Mouse (Mus musculus): ENCODE results near the gene Slc10a2. TPM values are rescaled to one million over a fixed set of nuclear protein-coding genes. Genes with fewer than 3 reads are reported as not detected.
"Not testable (repeated sequence)": the region's sequence is repeated elsewhere in the genome, so short reads cannot be mapped to it uniquely, and the experiment has no call there.

Gene Slc10a2
- not detected in 2 replicates for polyA plus RNA-seq (2014; fragmentation: Nextera tagmentation; extraction: Ambion mirVana)

GRCm38 (mm10) chr8:5105186-5105585 lies at the start of gene Slc10a2:
Gene Slc10a2, minus strand, starts transcription at chr8:5105351.
- WGBS, result 77% methylated on average over 5 of the region's 5 CpGs
- Histone ChIP-seq H3K4me2 (ENCODE audit: low read depth, low read length) (no peak within 1 kb of the TSS), H3K27ac (replicated peaks; ENCODE audit: low read depth, low read length) (no peak within 1 kb of the TSS), H3K4me3 (ENCODE audit: low read depth, low read length) (no peak within 1 kb of the TSS), H3K9ac (replicated peaks; ENCODE audit: low read length) (no peak within 1 kb of the TSS), H3K4me1 (ENCODE audit: control insufficient read depth, insufficient read depth, low read length) (no peaks in the 10 kb centered on the region), H3K9me3 (replicated peaks; ENCODE audit: control insufficient read depth, low read length) (no peaks in the 10 kb centered on the region), H3K27me3 (ENCODE audit: control insufficient read depth, insufficient read depth, low read length) (no peaks in the 10 kb centered on the region), H3K36me3 (replicated peaks; ENCODE audit: control insufficient read depth, insufficient read depth, low read depth, low read length) (no peaks in the 10 kb centered on the region)
- ATAC-seq (replicated peaks; ENCODE audit: insufficient number of reproducible peaks, low FRiP score, low TSS enrichment, low read depth) (no peak), DNase-seq (ENCODE audit: low spot score) (no peak)

GRCm38 (mm10) chr8:5129322-5129829 lies 24.2 kb upstream of the Slc10a2 start:
- no peak for ATAC-seq (replicated peaks; ENCODE audit: insufficient number of reproducible peaks, low FRiP score, low TSS enrichment, low read depth)
- no peaks in the 10 kb centered on the region for H3K36me3 ChIP-seq (replicated peaks; ENCODE audit: control insufficient read depth, insufficient read depth, low read depth, low read length)
- no peaks in the 10 kb centered on the region for H3K9me3 ChIP-seq (replicated peaks; ENCODE audit: control insufficient read depth, low read length)
- no peak overlapping the region for H3K9ac ChIP-seq (replicated peaks; ENCODE audit: low read length)
- no peak overlapping the region for H3K4me2 ChIP-seq (ENCODE audit: low read depth, low read length)
- H3K4me3 ChIP-seq (ENCODE audit: low read depth, low read length), result no peak overlapping the region
- H3K27ac ChIP-seq (replicated peaks; ENCODE audit: low read depth, low read length), result no peak overlapping the region
- no peaks in the 10 kb centered on the region for H3K4me1 ChIP-seq (ENCODE audit: control insufficient read depth, insufficient read depth, low read length)
- no peaks in the 10 kb centered on the region for H3K27me3 ChIP-seq (ENCODE audit: control insufficient read depth, insufficient read depth, low read length)
- DNase-seq (ENCODE audit: low spot score), result no peak
- WGBS, result 91% methylated on average over 2 of the region's 2 CpGs

GRCm38 (mm10) chr8:5106855-5107254 lies 1.7 kb upstream of the Slc10a2 start:
- H3K27me3 ChIP-seq (ENCODE audit: control insufficient read depth, insufficient read depth, low read length), result no peaks in the 10 kb centered on the region
- H3K36me3 ChIP-seq (replicated peaks; ENCODE audit: control insufficient read depth, insufficient read depth, low read depth, low read length), result no peaks in the 10 kb centered on the region
- WGBS, result 74% methylated on average over 5 of the region's 5 CpGs
- ATAC-seq (replicated peaks; ENCODE audit: insufficient number of reproducible peaks, low FRiP score, low TSS enrichment, low read depth), result no peak
- H3K4me2 ChIP-seq (ENCODE audit: low read depth, low read length), result no peak overlapping the region
- H3K27ac ChIP-seq (replicated peaks; ENCODE audit: low read depth, low read length), result no peak overlapping the region
- no peak for DNase-seq (ENCODE audit: low spot score)
- H3K4me1 ChIP-seq (ENCODE audit: control insufficient read depth, insufficient read depth, low read length), result no peaks in the 10 kb centered on the region
- H3K4me3 ChIP-seq (ENCODE audit: low read depth, low read length), result no peak overlapping the region
- H3K9me3 ChIP-seq (replicated peaks; ENCODE audit: control insufficient read depth, low read length), result no peaks in the 10 kb centered on the region
- H3K9ac ChIP-seq (replicated peaks; ENCODE audit: low read length), result no peak overlapping the region

GRCm38 (mm10) chr8:5095392-5095791 lies 9.8 kb downstream of the Slc10a2 start:
- DNase-seq (ENCODE audit: low spot score) (no peak), ATAC-seq (replicated peaks; ENCODE audit: insufficient number of reproducible peaks, low FRiP score, low TSS enrichment, low read depth) (no peak)
- Histone ChIP-seq H3K4me3 (ENCODE audit: low read depth, low read length) (no peak overlapping the region), H3K9me3 (replicated peaks; ENCODE audit: control insufficient read depth, low read length) (no peaks in the 10 kb centered on the region), H3K9ac (replicated peaks; ENCODE audit: low read length) (no peak overlapping the region), H3K36me3 (replicated peaks; ENCODE audit: control insufficient read depth, insufficient read depth, low read depth, low read length) (no peaks in the 10 kb centered on the region), H3K27me3 (ENCODE audit: control insufficient read depth, insufficient read depth, low read length) (no peaks in the 10 kb centered on the region), H3K4me2 (ENCODE audit: low read depth, low read length) (no peak overlapping the region), H3K4me1 (ENCODE audit: control insufficient read depth, insufficient read depth, low read length) (no peaks in the 10 kb centered on the region), H3K27ac (replicated peaks; ENCODE audit: low read depth, low read length) (no peak overlapping the region)
- 86% methylated on average over 4 of the region's 4 CpGs for WGBS

- not testable (repeated sequence) for H3K27ac ChIP-seq (replicated peaks; ENCODE audit: low read depth, low read length); H3K9me3 ChIP-seq (replicated peaks; ENCODE audit: control insufficient read depth, low read length); H3K36me3 ChIP-seq (replicated peaks; ENCODE audit: control insufficient read depth, insufficient read depth, low read depth, low read length); ATAC-seq (replicated peaks; ENCODE audit: insufficient number of reproducible peaks, low FRiP score, low TSS enrichment, low read depth); H3K4me2 ChIP-seq (ENCODE audit: low read depth, low read length); H3K27me3 ChIP-seq (ENCODE audit: control insufficient read depth, insufficient read depth, low read length); H3K9ac ChIP-seq (replicated peaks; ENCODE audit: low read length); H3K4me1 ChIP-seq (ENCODE audit: control insufficient read depth, insufficient read depth, low read length); H3K4me3 ChIP-seq (ENCODE audit: low read depth, low read length); DNase-seq (ENCODE audit: low spot score)
These were observed 11.2 kb downstream of the Slc10a2 start for GRCm38 (mm10) chr8:5093991-5094390.

- no peak overlapping the region for H3K4me2 ChIP-seq (ENCODE audit: low read depth, low read length)
- no peak overlapping the region for H3K9ac ChIP-seq (replicated peaks; ENCODE audit: low read length)
- H3K36me3 ChIP-seq (replicated peaks; ENCODE audit: control insufficient read depth, insufficient read depth, low read depth, low read length), result no peaks in the 10 kb centered on the region
- H3K4me1 ChIP-seq (ENCODE audit: control insufficient read depth, insufficient read depth, low read length), result no peaks in the 10 kb centered on the region
- DNase-seq (ENCODE audit: low spot score), result no peak
- H3K4me3 ChIP-seq (ENCODE audit: low read depth, low read length), result no peak overlapping the region
- WGBS, result 91% methylated on average over 3 of the region's 3 CpGs
- no peaks in the 10 kb centered on the region for H3K9me3 ChIP-seq (replicated peaks; ENCODE audit: control insufficient read depth, low read length)
- no peaks in the 10 kb centered on the region for H3K27me3 ChIP-seq (ENCODE audit: control insufficient read depth, insufficient read depth, low read length)
- no peak for ATAC-seq (replicated peaks; ENCODE audit: insufficient number of reproducible peaks, low FRiP score, low TSS enrichment, low read depth)
- H3K27ac ChIP-seq (replicated peaks; ENCODE audit: low read depth, low read length), result no peak overlapping the region
These were observed 31.4 kb downstream of the Slc10a2 start for GRCm38 (mm10) chr8:5073654-5074293.

GRCm38 (mm10) chr8:5058888-5059287 lies 46.3 kb downstream of the Slc10a2 start:
- H3K36me3 ChIP-seq (replicated peaks; ENCODE audit: control insufficient read depth, insufficient read depth, low read depth, low read length), result no peaks in the 10 kb centered on the region
- H3K27me3 ChIP-seq (ENCODE audit: control insufficient read depth, insufficient read depth, low read length), result no peaks in the 10 kb centered on the region
- H3K4me2 ChIP-seq (ENCODE audit: low read depth, low read length), result no peak overlapping the region
- H3K9ac ChIP-seq (replicated peaks; ENCODE audit: low read length), result no peak overlapping the region
- H3K27ac ChIP-seq (replicated peaks; ENCODE audit: low read depth, low read length), result no peak overlapping the region
- no peaks in the 10 kb centered on the region for H3K9me3 ChIP-seq (replicated peaks; ENCODE audit: control insufficient read depth, low read length)
- no peaks in the 10 kb centered on the region for H3K4me1 ChIP-seq (ENCODE audit: control insufficient read depth, insufficient read depth, low read length)
- DNase-seq (ENCODE audit: low spot score) (no peak), ATAC-seq (replicated peaks; ENCODE audit: insufficient number of reproducible peaks, low FRiP score, low TSS enrichment, low read depth) (no peak)
- no peak overlapping the region for H3K4me3 ChIP-seq (ENCODE audit: low read depth, low read length)
- WGBS, result 83% methylated on average over 1 of the region's 1 CpGs

GRCm38 (mm10) chr8:5044361-5044900 lies 60.7 kb downstream of the Slc10a2 start:
- 86% methylated on average over 6 of the region's 6 CpGs for WGBS
- ATAC-seq (replicated peaks; ENCODE audit: insufficient number of reproducible peaks, low FRiP score, low TSS enrichment, low read depth); H3K4me1 ChIP-seq (ENCODE audit: control insufficient read depth, insufficient read depth, low read length): not testable (repeated sequence)

More at GRCm38 (mm10) chr8:5044361-5044900, 60.7 kb downstream of the Slc10a2 start:
- H3K27ac ChIP-seq (replicated peaks; ENCODE audit: low read depth, low read length); DNase-seq (ENCODE audit: low spot score); H3K4me2 ChIP-seq (ENCODE audit: low read depth, low read length); H3K9me3 ChIP-seq (replicated peaks; ENCODE audit: control insufficient read depth, low read length); H3K9ac ChIP-seq (replicated peaks; ENCODE audit: low read length); H3K4me3 ChIP-seq (ENCODE audit: low read depth, low read length); H3K36me3 ChIP-seq (replicated peaks; ENCODE audit: control insufficient read depth, insufficient read depth, low read depth, low read length); H3K27me3 ChIP-seq (ENCODE audit: control insufficient read depth, insufficient read depth, low read length): not testable (repeated sequence)

Measured in embryonic facial prominence, embryonic 11.5 days (tissue).